In genomic region chr5:111044193-111044592, GRCm38 (mm10) we compare ENCODE assay signal across 17 mouse cellular contexts.
DNase-seq lines count a peak whose midpoint lies in the region; ATAC-seq lines count a peak whose summit lies in the region.
"Had no signal": no experiment of that assay in that cellular context is flagged by ENCODE, and none has a peak within 500 bp of the region (broad histone marks: within the 10 kb centered on the region; RNA-seq: fewer than 3 reads in every experiment).

No protein-coding gene starts in this region.

- no peak overlapping the region for H3K4me3 ChIP-seq in midbrain, embryonic 12.5 days
- no peak overlapping the region for H3K4me3 ChIP-seq in midbrain, embryonic 11.5 days (ENCODE audit: low read depth, low read length)
- H3K4me3 ChIP-seq in hindbrain, embryonic 13.5 days, result no peak overlapping the region
- no peak overlapping the region for H3K4me3 ChIP-seq in neural tube, embryonic 15.5 days (replicated peaks)
- H3K4me3 ChIP-seq: embryonic facial prominence, embryonic 15.5 days; heart, embryonic 13.5 days; limb, embryonic 12.5 days had no signal

- H3K9ac ChIP-seq in midbrain, embryonic 12.5 days (replicated peaks), result no peak overlapping the region
- no peak overlapping the region for H3K9ac ChIP-seq in midbrain, embryonic 11.5 days (ENCODE audit: low read length)
- peak overlapping the region; percentile 51; the same call in 1 of the 2 replicates for H3K9ac ChIP-seq in hindbrain, embryonic 13.5 days
- H3K9ac ChIP-seq in neural tube, embryonic 15.5 days (replicated peaks), result no peak overlapping the region
- H3K9ac ChIP-seq: embryonic facial prominence, embryonic 15.5 days; heart, embryonic 13.5 days; limb, embryonic 12.5 days had no signal

- 14% methylated on average over 7 of the region's 7 CpGs for WGBS in midbrain, embryonic 12.5 days
- WGBS in midbrain, embryonic 11.5 days, result 21% methylated on average over 7 of the region's 7 CpGs
- 19% methylated on average over 7 of the region's 7 CpGs for WGBS in hindbrain, embryonic 13.5 days
- WGBS in neural tube, embryonic 15.5 days, result 23% methylated on average over 7 of the region's 7 CpGs

- H3K4me1 ChIP-seq in midbrain, embryonic 12.5 days, result peaks cover 57% of the 10 kb centered on the region
- peaks cover 18% of the 10 kb centered on the region for H3K4me1 ChIP-seq in midbrain, embryonic 11.5 days (ENCODE audit: control insufficient read depth, insufficient read depth, low read length)
- H3K4me1 ChIP-seq in hindbrain, embryonic 13.5 days (replicated peaks), result peaks cover 89% of the 10 kb centered on the region
- peaks cover 81% of the 10 kb centered on the region for H3K4me1 ChIP-seq in neural tube, embryonic 15.5 days

- H3K9me3 ChIP-seq in midbrain, embryonic 12.5 days, result no peaks in the 10 kb centered on the region
- no peaks in the 10 kb centered on the region for H3K9me3 ChIP-seq in midbrain, embryonic 11.5 days (ENCODE audit: control insufficient read depth, low read length)
- no peaks in the 10 kb centered on the region for H3K9me3 ChIP-seq in hindbrain, embryonic 13.5 days
- no peaks in the 10 kb centered on the region for H3K9me3 ChIP-seq in neural tube, embryonic 15.5 days (replicated peaks)
- H3K9me3 ChIP-seq: embryonic facial prominence, embryonic 15.5 days; heart, embryonic 13.5 days; limb, embryonic 12.5 days had no signal

- H3K27me3 ChIP-seq in midbrain, embryonic 12.5 days, result no peaks in the 10 kb centered on the region
- no peaks in the 10 kb centered on the region for H3K27me3 ChIP-seq in midbrain, embryonic 11.5 days (ENCODE audit: control insufficient read depth, insufficient read depth, low read length)
- no peaks in the 10 kb centered on the region for H3K27me3 ChIP-seq in hindbrain, embryonic 13.5 days
- no peaks in the 10 kb centered on the region for H3K27me3 ChIP-seq in neural tube, embryonic 15.5 days (replicated peaks)
- H3K27me3 ChIP-seq: embryonic facial prominence, embryonic 15.5 days; limb, embryonic 12.5 days had no signal

- peak overlapping the region; percentile 25; the same call in 1 of the 2 replicates for H3K27ac ChIP-seq in midbrain, embryonic 12.5 days (replicated peaks)
- no peak overlapping the region for H3K27ac ChIP-seq in midbrain, embryonic 11.5 days (ENCODE audit: low read depth, low read length)
- H3K27ac ChIP-seq in hindbrain, embryonic 13.5 days, result peak overlapping the region; percentile 74
- H3K27ac ChIP-seq in neural tube, embryonic 15.5 days (replicated peaks), result peak overlapping the region; percentile 45; the same call in 1 of the 2 replicates
- H3K27ac ChIP-seq: embryonic facial prominence, embryonic 15.5 days; heart, embryonic 13.5 days; limb, embryonic 12.5 days had no signal

- no peak for ATAC-seq in midbrain, embryonic 12.5 days (ENCODE audit: low FRiP score, low read depth)
- ATAC-seq in midbrain, embryonic 11.5 days (ENCODE audit: low FRiP score), result no peak
- no peak for ATAC-seq in hindbrain, embryonic 13.5 days (ENCODE audit: low FRiP score)
- ATAC-seq in neural tube, embryonic 15.5 days (ENCODE audit: low FRiP score), result no peak
- ATAC-seq: inflammation-experienced regulatory T-cells, adult 6 months had no signal

- DNase-seq in cerebellum, postnatal 14 days, result peak; percentile 32 to 56
- DNase-seq in cerebellum, adult 11-12 months, result no peak
- no peak for DNase-seq in midbrain, embryonic 11.5 days (ENCODE audit: low spot score, missing footprints)
- DNase-seq in urinary bladder, adult 2 months (ENCODE audit: low spot score), result no peak
- no peak for DNase-seq in layer of hippocampus, adult 18-20 months (ENCODE audit: low spot score in 2 of 2)
- DNase-seq: adrenal gland, postnatal 14 days; gastrocnemius, postnatal 36 days; kidney, postnatal 10 days; lung, postnatal 4 days; thymus, adult 2 months had no signal

- H3K4me2 ChIP-seq in midbrain, embryonic 12.5 days (replicated peaks), result no peak overlapping the region
- H3K4me2 ChIP-seq in midbrain, embryonic 11.5 days, result no peak overlapping the region
- H3K4me2 ChIP-seq in hindbrain, embryonic 13.5 days, result no peak overlapping the region
- H3K4me2 ChIP-seq in neural tube, embryonic 15.5 days, result 0 out of 2 replicates have a peak overlapping the region, but pooled peaks have one; percentile 7
- H3K4me2 ChIP-seq: embryonic facial prominence, embryonic 15.5 days; heart, embryonic 13.5 days; limb, embryonic 12.5 days had no signal

- no peaks in the 10 kb centered on the region for H3K36me3 ChIP-seq in midbrain, embryonic 12.5 days
- no peaks in the 10 kb centered on the region for H3K36me3 ChIP-seq in midbrain, embryonic 11.5 days (ENCODE audit: control insufficient read depth, insufficient read depth, low read length)
- H3K36me3 ChIP-seq in hindbrain, embryonic 13.5 days, result no peaks in the 10 kb centered on the region
- H3K36me3 ChIP-seq in neural tube, embryonic 15.5 days, result no peaks in the 10 kb centered on the region
- H3K36me3 ChIP-seq: embryonic facial prominence, embryonic 15.5 days; heart, embryonic 13.5 days; limb, embryonic 12.5 days had no signal

Comparison
In these comparisons a context has a peak if more than half of its experiments do, and no peak if none do; other contexts are left out.
1. DNase-seq: peak in cerebellum, postnatal 14 days (2 of 2); none in cerebellum, adult 11-12 months (single experiment), midbrain, embryonic 11.5 days (single experiment), urinary bladder, adult 2 months (single experiment) and layer of hippocampus, adult 18-20 months (0 of 2).